9 mouse cellular contexts compared by ENCODE assay signal in genomic region chr12:80687788-80688211, GRCm38 (mm10). TPM values are rescaled to one million over a fixed set of nuclear protein-coding genes. Genes with fewer than 3 reads are reported as not detected.
DNase-seq lines count a peak whose midpoint lies in the region; ATAC-seq and TF ChIP-seq lines count a peak whose summit lies in the region.
"Had no signal": no experiment of that assay in that cellular context is flagged by ENCODE, and none has a peak within 500 bp of the region (broad histone marks: within the 10 kb centered on the region; RNA-seq: fewer than 3 reads in every experiment).

No protein-coding gene starts in this region.

- no peak overlapping the region for H3K9ac ChIP-seq in embryonic facial prominence, embryonic 14.5 days (ENCODE audit: low read depth, low read length)
- no peak overlapping the region for H3K9ac ChIP-seq in lung, embryonic 14.5 days
- no peak overlapping the region for H3K9ac ChIP-seq in kidney, postnatal 0 days (ENCODE audit: low read depth, low read length)
- H3K9ac ChIP-seq in midbrain, embryonic 13.5 days (replicated peaks): no peak overlapping the region
- H3K9ac ChIP-seq: limb, embryonic 13.5 days had no signal

- DNase-seq in embryonic facial prominence, embryonic 14.5 days (ENCODE audit: low spot score): peak; percentile 88
- DNase-seq in embryonic facial prominence, embryonic 10.5 days (ENCODE audit: low spot score): no peak
- DNase-seq in lung, embryonic 14.5 days: peak; percentile 92
- DNase-seq in lung, adult 2 months: no peak
- DNase-seq in cerebellum, postnatal 10 days: peak; percentile 87 to 90
- peak; percentile 44 for DNase-seq in kidney, postnatal 0 days (ENCODE audit: low spot score)
- DNase-seq in embryo, embryonic 10 days (ENCODE audit: low spot score): no peak

- TF ChIP-seq POLR2A in lung, adult 2 months (IDR thresholded peaks at IDR 0.05; ENCODE audit: borderline replicate concordance, extremely low read depth, low read depth, low read length): no peak

- WGBS in embryonic facial prominence, embryonic 14.5 days: 61% methylated on average over 10 of the region's 10 CpGs
- 87% methylated on average over 10 of the region's 10 CpGs for WGBS in embryonic facial prominence, embryonic 10.5 days
- 37% methylated on average over 10 of the region's 10 CpGs for WGBS in lung, embryonic 14.5 days
- 17% methylated on average over 10 of the region's 10 CpGs for WGBS in lung, adult 2 months
- 56% methylated on average over 10 of the region's 10 CpGs for WGBS in kidney, postnatal 0 days
- WGBS in midbrain, embryonic 13.5 days: 83% methylated on average over 10 of the region's 10 CpGs

- ATAC-seq in embryonic facial prominence, embryonic 14.5 days (ENCODE audit: low read depth): peak; percentile 35; the same call in 1 of the 2 replicates
- ATAC-seq in lung, embryonic 14.5 days (ENCODE audit: insufficient read depth): peak; percentile 44
- no peak for ATAC-seq in kidney, postnatal 0 days (replicated peaks; ENCODE audit: low FRiP score, low read depth)
- no peak for ATAC-seq in midbrain, embryonic 13.5 days

- no peak overlapping the region for H3K4me3 ChIP-seq in embryonic facial prominence, embryonic 14.5 days (ENCODE audit: low read depth, low read length)
- H3K4me3 ChIP-seq in embryonic facial prominence, embryonic 10.5 days: no peak overlapping the region
- H3K4me3 ChIP-seq in lung, embryonic 14.5 days (ENCODE audit: low read depth, low read length): no peak overlapping the region
- no peak overlapping the region for H3K4me3 ChIP-seq in lung, adult 2 months (replicated peaks; ENCODE audit: extremely low read depth, low read depth, low read length)
- H3K4me3 ChIP-seq in kidney, postnatal 0 days (replicated peaks; ENCODE audit: low read depth, low read length): no peak overlapping the region
- no peak overlapping the region for H3K4me3 ChIP-seq in midbrain, embryonic 13.5 days (replicated peaks)
- H3K4me3 ChIP-seq: limb, embryonic 13.5 days had no signal

- H3K9me3 ChIP-seq in embryonic facial prominence, embryonic 14.5 days (ENCODE audit: control insufficient read depth, low read length): no peaks in the 10 kb centered on the region
- H3K9me3 ChIP-seq in embryonic facial prominence, embryonic 10.5 days: no peaks in the 10 kb centered on the region
- H3K9me3 ChIP-seq in lung, embryonic 14.5 days (ENCODE audit: low read depth, low read length): no peaks in the 10 kb centered on the region
- no peaks in the 10 kb centered on the region for H3K9me3 ChIP-seq in kidney, postnatal 0 days (replicated peaks; ENCODE audit: low read length)
- H3K9me3 ChIP-seq in midbrain, embryonic 13.5 days: no peaks in the 10 kb centered on the region
- H3K9me3 ChIP-seq: limb, embryonic 13.5 days had no signal

- H3K27me3 ChIP-seq in embryonic facial prominence, embryonic 14.5 days (replicated peaks; ENCODE audit: control insufficient read depth, insufficient read depth, low read length): peaks cover 22% of the 10 kb centered on the region
- peaks cover 31% of the 10 kb centered on the region for H3K27me3 ChIP-seq in embryonic facial prominence, embryonic 10.5 days (replicated peaks; ENCODE audit: low read depth, poor library complexity, severe bottlenecking)
- peaks cover 22% of the 10 kb centered on the region for H3K27me3 ChIP-seq in lung, embryonic 14.5 days (ENCODE audit: insufficient read depth, low read length)
- H3K27me3 ChIP-seq in kidney, postnatal 0 days (ENCODE audit: insufficient read depth, low read length): 0 out of 2 replicates have a peak, but pooled peaks cover 7% of the 10 kb centered on the region
- peaks cover 26% of the 10 kb centered on the region for H3K27me3 ChIP-seq in midbrain, embryonic 13.5 days

- H3K4me1 ChIP-seq in embryonic facial prominence, embryonic 14.5 days (ENCODE audit: control insufficient read depth, insufficient read depth, low read length): peaks cover 11% of the 10 kb centered on the region
- peaks cover 34% of the 10 kb centered on the region for H3K4me1 ChIP-seq in embryonic facial prominence, embryonic 10.5 days
- H3K4me1 ChIP-seq in lung, embryonic 14.5 days (ENCODE audit: insufficient read depth): peaks cover 2% of the 10 kb centered on the region; the same call in 1 of the 2 replicates
- H3K4me1 ChIP-seq in lung, adult 2 months (ENCODE audit: control insufficient read depth, insufficient read depth, low read length): peaks cover 3% of the 10 kb centered on the region
- H3K4me1 ChIP-seq in kidney, postnatal 0 days (replicated peaks; ENCODE audit: insufficient read depth, low read length): peaks cover 8% of the 10 kb centered on the region; the same call in 1 of the 2 replicates
- H3K4me1 ChIP-seq in midbrain, embryonic 13.5 days (replicated peaks): peaks cover 10% of the 10 kb centered on the region

- H3K36me3 ChIP-seq in embryonic facial prominence, embryonic 14.5 days (ENCODE audit: control insufficient read depth, insufficient read depth, low read length): no peaks in the 10 kb centered on the region
- H3K36me3 ChIP-seq in embryonic facial prominence, embryonic 10.5 days (replicated peaks): no peaks in the 10 kb centered on the region
- 0 out of 2 replicates have a peak, but pooled peaks cover under 1% of the 10 kb centered on the region for H3K36me3 ChIP-seq in lung, embryonic 14.5 days (ENCODE audit: insufficient read depth)
- no peaks in the 10 kb centered on the region for H3K36me3 ChIP-seq in kidney, postnatal 0 days (ENCODE audit: insufficient read depth, low read length)
- no peaks in the 10 kb centered on the region for H3K36me3 ChIP-seq in midbrain, embryonic 13.5 days
- H3K36me3 ChIP-seq: limb, embryonic 13.5 days had no signal

- no peak for TF ChIP-seq CTCF in lung, embryonic 14.5 days (IDR thresholded peaks at IDR 0.05; ENCODE audit: low read depth)
- TF ChIP-seq CTCF in lung, adult 2 months (IDR thresholded peaks at IDR 0.05; ENCODE audit: insufficient read depth, low read length): no peak
- no peak for TF ChIP-seq CTCF in kidney, postnatal 0 days (IDR thresholded peaks at IDR 0.05; ENCODE audit: low read depth)

- H3K27ac ChIP-seq in embryonic facial prominence, embryonic 14.5 days (replicated peaks; ENCODE audit: low read depth, low read length): no peak overlapping the region
- H3K27ac ChIP-seq in embryonic facial prominence, embryonic 10.5 days (replicated peaks): no peak overlapping the region
- H3K27ac ChIP-seq in lung, embryonic 14.5 days (ENCODE audit: low read depth): 0 out of 2 replicates have a peak overlapping the region, but pooled peaks have one; percentile 34
- H3K27ac ChIP-seq in kidney, postnatal 0 days: no peak overlapping the region
- H3K27ac ChIP-seq in midbrain, embryonic 13.5 days: no peak overlapping the region
- H3K27ac ChIP-seq: limb, embryonic 13.5 days had no signal

- H3K4me2 ChIP-seq in embryonic facial prominence, embryonic 14.5 days (ENCODE audit: low read depth, low read length): no peak overlapping the region
- H3K4me2 ChIP-seq in lung, embryonic 14.5 days: peak overlapping the region; percentile 45
- no peak overlapping the region for H3K4me2 ChIP-seq in kidney, postnatal 0 days (ENCODE audit: low read length)
- no peak overlapping the region for H3K4me2 ChIP-seq in midbrain, embryonic 13.5 days (replicated peaks)
- H3K4me2 ChIP-seq: limb, embryonic 13.5 days had no signal

RNA-seq across cellular contexts. Expression of gene Plekhd1, which starts 4.6 kb away (rescaled TPM):
- 1.2 and 1.4 TPM in 2 replicates for polyA plus RNA-seq in embryonic facial prominence, embryonic 14.5 days (2014; fragmentation: Nextera tagmentation; extraction: Ambion mirVana)
- 0.40 and 0.59 TPM in 2 replicates for polyA plus RNA-seq in embryonic facial prominence, embryonic 10.5 days (2016; fragmentation: Nextera tagmentation; extraction: Ambion mirVana)
- 2.7 and 4.6 TPM in 2 replicates for polyA plus RNA-seq in lung, embryonic 14.5 days (2014; fragmentation: Nextera tagmentation; extraction: Ambion mirVana)
- 20.3 and 20.5 TPM in 2 replicates for polyA plus RNA-seq in lung, adult 2 months (2012; rRNA removed)
- 3.5 and 4.0 TPM in 2 replicates for polyA plus RNA-seq in kidney, postnatal 0 days (2015; fragmentation: Nextera tagmentation; extraction: Ambion mirVana)
- 3.6 and 4.0 TPM in 2 replicates for polyA plus RNA-seq in midbrain, embryonic 13.5 days (2015; fragmentation: Nextera tagmentation; extraction: Ambion mirVana)

RNA-seq across cellular contexts. Expression of gene Erh, which starts 43.7 kb away (rescaled TPM):
- polyA plus RNA-seq in embryonic facial prominence, embryonic 14.5 days (2014; fragmentation: Nextera tagmentation; extraction: Ambion mirVana): 209 and 259 TPM in 2 replicates
- 502 and 512 TPM in 2 replicates for polyA plus RNA-seq in embryonic facial prominence, embryonic 10.5 days (2016; fragmentation: Nextera tagmentation; extraction: Ambion mirVana)
- 357 and 369 TPM in 2 replicates for polyA plus RNA-seq in lung, embryonic 14.5 days (2014; fragmentation: Nextera tagmentation; extraction: Ambion mirVana)
- 15.2 and 20.7 TPM in 2 replicates for polyA plus RNA-seq in lung, adult 2 months (2012; rRNA removed)
- polyA plus RNA-seq in kidney, postnatal 0 days (2015; fragmentation: Nextera tagmentation; extraction: Ambion mirVana): 210 and 215 TPM in 2 replicates
- 367 and 391 TPM in 2 replicates for polyA plus RNA-seq in midbrain, embryonic 13.5 days (2015; fragmentation: Nextera tagmentation; extraction: Ambion mirVana)

RNA-seq across cellular contexts. Expression of gene Slc39a9, which starts 44.1 kb away (rescaled TPM):
- polyA plus RNA-seq in embryonic facial prominence, embryonic 14.5 days (2014; fragmentation: Nextera tagmentation; extraction: Ambion mirVana): 25.0 and 26.7 TPM in 2 replicates
- polyA plus RNA-seq in embryonic facial prominence, embryonic 10.5 days (2016; fragmentation: Nextera tagmentation; extraction: Ambion mirVana): 24.6 and 25.7 TPM in 2 replicates
- 33.9 and 38.2 TPM in 2 replicates for polyA plus RNA-seq in lung, embryonic 14.5 days (2014; fragmentation: Nextera tagmentation; extraction: Ambion mirVana)
- polyA plus RNA-seq in lung, adult 2 months (2012; rRNA removed): 49.8 and 63.9 TPM in 2 replicates
- polyA plus RNA-seq in kidney, postnatal 0 days (2015; fragmentation: Nextera tagmentation; extraction: Ambion mirVana): 21.1 and 21.2 TPM in 2 replicates
- polyA plus RNA-seq in midbrain, embryonic 13.5 days (2015; fragmentation: Nextera tagmentation; extraction: Ambion mirVana): 26.1 and 27.5 TPM in 2 replicates

Comparison
In these comparisons a context has a peak if more than half of its experiments do, and no peak if none do; other contexts are left out.
1. DNase-seq: peak in embryonic facial prominence, embryonic 14.5 days (single experiment), lung, embryonic 14.5 days (single experiment), cerebellum, postnatal 10 days (2 of 2) and kidney, postnatal 0 days (single experiment); none in embryonic facial prominence, embryonic 10.5 days (single experiment), lung, adult 2 months (single experiment) and embryo, embryonic 10 days (single experiment).
2. ATAC-seq: peak in embryonic facial prominence, embryonic 14.5 days (single experiment) and lung, embryonic 14.5 days (single experiment); none in kidney, postnatal 0 days (single experiment) and midbrain, embryonic 13.5 days (single experiment).